8 mouse cellular contexts compared by ENCODE assay signal in the genomic region with DNA sequence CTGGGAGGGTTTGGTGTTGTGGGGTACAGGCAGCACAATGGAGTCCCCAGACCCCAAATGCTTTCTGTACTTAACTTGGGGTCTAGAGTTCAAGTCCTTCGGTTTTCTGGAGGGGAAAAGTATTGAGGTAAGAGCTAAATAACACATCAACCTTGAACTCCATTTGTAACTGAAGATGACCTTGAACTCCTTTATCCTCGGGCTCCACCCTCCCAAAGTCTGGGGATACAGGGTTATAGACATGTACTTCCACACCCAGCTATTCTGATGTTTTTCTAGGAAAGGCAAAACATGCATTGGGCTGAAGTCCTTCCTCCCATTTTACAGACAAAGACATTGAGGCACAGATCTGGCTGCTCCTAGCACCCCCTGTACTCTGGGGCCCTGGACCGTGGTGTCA. TPM values are rescaled to one million over a fixed set of nuclear protein-coding genes. Genes with fewer than 3 reads are reported as not detected.
DNase-seq lines count a peak whose midpoint lies in the region; ATAC-seq and TF ChIP-seq lines count a peak whose summit lies in the region.
"Had no signal": no experiment of that assay in that cellular context is flagged by ENCODE, and none has a peak within 500 bp of the region (broad histone marks: within the 10 kb centered on the region; RNA-seq: fewer than 3 reads in every experiment).

No protein-coding gene starts in this region.

- H3K36me3 ChIP-seq in kidney, postnatal 0 days (ENCODE audit: insufficient read depth, low read length), result no peaks in the 10 kb centered on the region
- H3K36me3 ChIP-seq in forebrain, embryonic 12.5 days (replicated peaks), result no peaks in the 10 kb centered on the region
- no peaks in the 10 kb centered on the region for H3K36me3 ChIP-seq in limb, embryonic 13.5 days
- H3K36me3 ChIP-seq in neural tube, embryonic 15.5 days, result no peaks in the 10 kb centered on the region
- H3K36me3 ChIP-seq: G1E had no signal

- H3K27me3 ChIP-seq in kidney, postnatal 0 days (ENCODE audit: insufficient read depth, low read length), result peaks cover 17% of the 10 kb centered on the region
- peaks cover 53% of the 10 kb centered on the region for H3K27me3 ChIP-seq in forebrain, embryonic 12.5 days
- H3K27me3 ChIP-seq in limb, embryonic 13.5 days, result peaks cover 84% of the 10 kb centered on the region
- H3K27me3 ChIP-seq in neural tube, embryonic 15.5 days (replicated peaks), result peaks cover 5% of the 10 kb centered on the region; the same call in 1 of the 2 replicates

- H3K27ac ChIP-seq in kidney, postnatal 0 days, result no peak overlapping the region
- H3K27ac ChIP-seq in forebrain, embryonic 12.5 days, result no peak overlapping the region
- H3K27ac ChIP-seq in limb, embryonic 13.5 days, result no peak overlapping the region
- H3K27ac ChIP-seq in neural tube, embryonic 15.5 days (replicated peaks), result no peak overlapping the region

- no peak for TF ChIP-seq CTCF in kidney, postnatal 0 days (IDR thresholded peaks at IDR 0.05; ENCODE audit: low read depth)

- no peak for DNase-seq in kidney, postnatal 0 days (ENCODE audit: low spot score)
- no peak for DNase-seq in kidney, postnatal 4 days
- no peak for DNase-seq in thymus, adult 18-20 months
- DNase-seq in cerebellum, adult 9-11 months, result no peak

- peaks cover 26% of the 10 kb centered on the region for H3K4me1 ChIP-seq in kidney, postnatal 0 days (replicated peaks; ENCODE audit: insufficient read depth, low read length)
- H3K4me1 ChIP-seq in forebrain, embryonic 12.5 days, result peaks cover 78% of the 10 kb centered on the region
- H3K4me1 ChIP-seq in limb, embryonic 13.5 days, result peaks cover 72% of the 10 kb centered on the region
- peaks cover 91% of the 10 kb centered on the region for H3K4me1 ChIP-seq in neural tube, embryonic 15.5 days

- no peak for ATAC-seq in kidney, postnatal 0 days (replicated peaks; ENCODE audit: low FRiP score, low read depth)
- ATAC-seq in forebrain, embryonic 12.5 days (ENCODE audit: low FRiP score), result no peak
- no peak for ATAC-seq in limb, embryonic 13.5 days (ENCODE audit: low FRiP score, low read depth)
- no peak for ATAC-seq in neural tube, embryonic 15.5 days (ENCODE audit: low FRiP score)

- 69% methylated on average over 3 of the region's 3 CpGs for WGBS in kidney, postnatal 0 days
- 71% methylated on average over 3 of the region's 3 CpGs for WGBS in forebrain, embryonic 12.5 days
- WGBS in limb, embryonic 13.5 days, result 76% methylated on average over 3 of the region's 3 CpGs
- WGBS in neural tube, embryonic 15.5 days, result 61% methylated on average over 3 of the region's 3 CpGs

- H3K4me2 ChIP-seq in kidney, postnatal 0 days (ENCODE audit: low read length), result peak overlapping the region; percentile 61; the same call in 1 of the 2 replicates
- H3K4me2 ChIP-seq in forebrain, embryonic 12.5 days, result peak overlapping the region; percentile 60
- peak overlapping the region; percentile 67 for H3K4me2 ChIP-seq in limb, embryonic 13.5 days (replicated peaks)
- H3K4me2 ChIP-seq in neural tube, embryonic 15.5 days, result peak overlapping the region; percentile 59; the same call in 1 of the 2 replicates

- H3K9me3 ChIP-seq in kidney, postnatal 0 days (replicated peaks; ENCODE audit: low read length), result no peaks in the 10 kb centered on the region
- H3K9me3 ChIP-seq in forebrain, embryonic 12.5 days, result no peaks in the 10 kb centered on the region
- H3K9me3 ChIP-seq in limb, embryonic 13.5 days, result no peaks in the 10 kb centered on the region
- no peaks in the 10 kb centered on the region for H3K9me3 ChIP-seq in neural tube, embryonic 15.5 days (replicated peaks)
- H3K9me3 ChIP-seq: G1E had no signal

- H3K9ac ChIP-seq in kidney, postnatal 0 days (ENCODE audit: low read depth, low read length), result no peak overlapping the region
- H3K9ac ChIP-seq in forebrain, embryonic 12.5 days, result no peak overlapping the region
- H3K9ac ChIP-seq in limb, embryonic 13.5 days, result no peak overlapping the region
- no peak overlapping the region for H3K9ac ChIP-seq in neural tube, embryonic 15.5 days (replicated peaks)

- H3K4me3 ChIP-seq in kidney, postnatal 0 days (replicated peaks; ENCODE audit: low read depth, low read length), result no peak overlapping the region
- H3K4me3 ChIP-seq in forebrain, embryonic 12.5 days (replicated peaks), result no peak overlapping the region
- no peak overlapping the region for H3K4me3 ChIP-seq in limb, embryonic 13.5 days
- H3K4me3 ChIP-seq in neural tube, embryonic 15.5 days (replicated peaks), result no peak overlapping the region

RNA-seq across cellular contexts. Expression of gene Flrt1, which starts 38.9 kb away (rescaled TPM):
- polyA plus RNA-seq in kidney, postnatal 0 days (2015; fragmentation: Nextera tagmentation; extraction: Ambion mirVana), result 4.8 and 5.1 TPM in 2 replicates
- 7.3 and 8.0 TPM in 2 replicates for polyA plus RNA-seq in forebrain, embryonic 12.5 days (2016; fragmentation: Nextera tagmentation; extraction: Ambion mirVana)
- 7.7 and 8.1 TPM in 2 replicates for polyA plus RNA-seq in limb, embryonic 13.5 days (2015; fragmentation: Nextera tagmentation; extraction: Ambion mirVana)
- polyA plus RNA-seq in neural tube, embryonic 15.5 days (2015; fragmentation: Nextera tagmentation; extraction: Ambion mirVana), result 10.5 and 10.9 TPM in 2 replicates
- polyA plus RNA-seq: G1E had no signal
